Mouse (Mus musculus) myocyte (in vitro differentiated cells): ENCODE data around the gene Tfap2b.

Source experiments
- E2F4 ChIP-seq: IDR thresholded peaks from one replicate; pipeline ENCODE4 v1.6.1; 2011; ENCODE audit warnings: mild to moderate bottlenecking, control low read depth, moderate library complexity; ENCODE audit not compliant: insufficient read depth
- POLR2A ChIP-seq: IDR thresholded peaks from one replicate; pipeline ENCODE4 v1.6.1; 2011; ENCODE audit warnings: low read depth, mild to moderate bottlenecking, control low read depth, moderate library complexity; ENCODE audit not compliant: insufficient read length
- POLR2AphosphoS2 ChIP-seq: IDR thresholded peaks from one replicate; pipeline ENCODE4 v1.6.1; 2011; ENCODE audit warnings: low read depth, control low read depth; ENCODE audit not compliant: insufficient read length
- TCF12 ChIP-seq: IDR thresholded peaks from one replicate; pipeline ENCODE4 v1.6.1; 2011; ENCODE audit warnings: mild to moderate bottlenecking, control low read depth; ENCODE audit not compliant: poor library complexity, insufficient read depth, severe bottlenecking

DNA sequence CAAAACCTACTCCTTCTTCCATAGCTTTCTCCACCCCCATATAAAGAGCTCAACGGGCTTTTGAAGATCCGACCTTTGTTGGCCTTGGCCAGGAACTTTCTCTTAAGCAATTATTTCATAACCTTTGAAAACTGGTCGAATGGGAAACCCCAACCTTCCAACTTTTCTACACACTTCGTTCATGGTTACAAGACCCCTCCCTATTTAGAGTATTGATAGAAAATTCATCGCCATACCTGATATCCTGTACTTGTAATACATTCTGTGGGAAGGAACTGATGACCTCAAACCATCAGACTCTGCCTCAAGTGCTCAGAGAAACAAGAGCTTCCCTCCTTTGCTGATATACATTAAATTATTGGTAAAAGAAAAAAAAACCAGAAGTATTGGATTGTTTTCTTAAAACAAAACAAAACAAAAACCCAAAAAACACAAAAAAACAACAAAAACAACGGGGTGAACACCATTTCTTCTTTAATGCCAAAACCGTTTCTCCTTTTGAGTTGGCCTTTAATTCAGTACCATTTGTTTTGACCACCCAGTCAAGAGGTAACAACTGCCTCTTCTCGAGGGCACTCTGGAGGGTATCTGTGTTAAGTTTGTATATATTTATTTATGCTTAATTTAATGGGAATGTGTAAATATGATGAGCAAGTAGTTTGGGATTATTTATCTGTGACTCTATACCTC lies 29.2 kb downstream of the Tfap2b start:
- no peak for TF ChIP-seq TCF12
- TF ChIP-seq POLR2A = no peak
- no peak for TF ChIP-seq E2F4
- TF ChIP-seq POLR2AphosphoS2 = no peak
